Mouse (Mus musculus) CH12.LX (cell line): Measurements from ENCODE around the gene Tmem240. TPM values are rescaled to one million over a fixed set of nuclear protein-coding genes. Genes with fewer than 3 reads are reported as not detected.
A peak's percentile ranks its signal among the peaks of the same experiment; 100 is the strongest.
"Not testable (repeated sequence)": the region's sequence is repeated elsewhere in the genome, so short reads cannot be mapped to it uniquely, and the experiment has no call there.

Experiments
- DNase-seq: peaks from one replicate; pipeline ENCODE4 v3.0.0-alpha.2; 2013; ENCODE audit errors: extremely low read depth
- H3K27ac ChIP-seq: 2 replicates; pipeline ENCODE4 v1.5.1; 2012; ENCODE audit warnings: low read depth, mild to moderate bottlenecking, control low read depth, moderate library complexity; ENCODE audit not compliant: insufficient read depth
- H3K27me3 ChIP-seq: replicated peaks from 2 replicates; pipeline ENCODE3; 2012; ENCODE audit warnings: inconsistent platforms
- H3K36me3 ChIP-seq, 2 experiments: replicated peaks in 1 of 2; 2 replicates each; pipeline versions ENCODE3 to v1.6.1; 2012; ENCODE audit warnings: inconsistent platforms in 1 of 2, low read length in 1 of 2, mild to moderate bottlenecking in 1 of 2, mixed read lengths in 1 of 2, moderate library complexity in 1 of 2; ENCODE audit not compliant: control insufficient read depth in 1 of 2, insufficient read depth in 1 of 2
- H3K4me1 ChIP-seq, 2 experiments: 2 replicates each; pipeline ENCODE4 v1.6.1; 2012; ENCODE audit warnings: inconsistent platforms in 1 of 2, moderate library complexity in 1 of 2; ENCODE audit not compliant: insufficient read depth in 2 of 2, control insufficient read depth in 1 of 2
- H3K4me2 ChIP-seq: 2 replicates; pipeline ENCODE4 v1.6.1; 2012; ENCODE audit warnings: low read depth, mild to moderate bottlenecking, control low read depth; ENCODE audit not compliant: poor library complexity, insufficient read depth, severe bottlenecking
- H3K4me3 ChIP-seq, 3 experiments: fragments of 150-350 bp in 1 of 3; sonication (generic) in 1 of 3; replicated peaks in 1 of 3; 2 replicates each; pipeline versions ENCODE3 to v1.5.1; 2011 to 2012; ENCODE audit warnings: low read depth in 2 of 3, low read length in 2 of 3, mild to moderate bottlenecking in 2 of 3, moderate library complexity in 2 of 3, control low read depth in 1 of 3, improper control_type of control experiment in 1 of 3, inconsistent platforms in 1 of 3, mixed read lengths in 1 of 3; ENCODE audit not compliant: poor library complexity in 1 of 3
- H3K79me2 ChIP-seq: replicated peaks from 2 replicates; pipeline ENCODE4 v1.6.1; 2012; ENCODE audit warnings: mild to moderate bottlenecking, moderate library complexity; ENCODE audit not compliant: control insufficient read depth, poor library complexity, insufficient read depth, severe bottlenecking; ENCODE audit errors: extremely low read depth
- H3K9ac ChIP-seq: 2 replicates; pipeline ENCODE4 v1.6.1; 2012; ENCODE audit warnings: low read depth, mild to moderate bottlenecking, control low read depth, moderate library complexity; ENCODE audit not compliant: insufficient read depth
- H3K9me3 ChIP-seq: replicated peaks from 2 replicates; pipeline ENCODE3; 2012; ENCODE audit warnings: low read length, inconsistent platforms, mixed read lengths
- CHD1 ChIP-seq: IDR thresholded peaks from 2 replicates; pipeline ENCODE4 v1.6.1; 2012; ENCODE audit warnings: low read depth, low read length, improper control_type of control experiment, inconsistent platforms
- ELF1 ChIP-seq: IDR thresholded peaks from 2 replicates; pipeline ENCODE4 v1.6.1; 2014; ENCODE audit warnings: low read depth, mild to moderate bottlenecking, inconsistent platforms, low read length, improper control_type of control experiment
- JUN ChIP-seq: IDR thresholded peaks from 2 replicates; pipeline ENCODE4 v1.6.1; 2011; ENCODE audit warnings: low read depth, mild to moderate bottlenecking, low read length, improper control_type of control experiment, moderate library complexity; ENCODE audit not compliant: insufficient read depth
- MEF2A ChIP-seq: IDR thresholded peaks from 2 replicates; pipeline ENCODE4 v1.6.1; 2014; ENCODE audit warnings: low read depth, mild to moderate bottlenecking, inconsistent platforms, low read length, improper control_type of control experiment, borderline replicate concordance
- MYC ChIP-seq: IDR thresholded peaks from 2 replicates; pipeline ENCODE4 v1.6.1; 2011; ENCODE audit warnings: low read depth, mild to moderate bottlenecking, improper control_type of control experiment, low read length
- NELFE ChIP-seq: IDR thresholded peaks from 2 replicates; pipeline ENCODE4 v1.6.1; 2011; ENCODE audit warnings: low read depth, low read length, improper control_type of control experiment
- NRF1 ChIP-seq: IDR thresholded peaks from 2 replicates; pipeline ENCODE4 v1.6.1; 2014; ENCODE audit warnings: low read depth, mild to moderate bottlenecking, inconsistent platforms, low read length, improper control_type of control experiment, moderate library complexity
- POLR2A ChIP-seq: IDR thresholded peaks from 2 replicates; pipeline ENCODE4 v1.6.1; 2011; ENCODE audit warnings: low read depth, mild to moderate bottlenecking, improper control_type of control experiment, low read length
- POLR2AphosphoS2 ChIP-seq: IDR thresholded peaks from 2 replicates; pipeline ENCODE4 v1.6.1; 2011; ENCODE audit warnings: low read depth, low read length, improper control_type of control experiment
- TCF12 ChIP-seq: IDR thresholded peaks from 2 replicates; pipeline ENCODE4 v1.6.1; 2014; ENCODE audit warnings: low read depth, mild to moderate bottlenecking, inconsistent platforms, low read length, improper control_type of control experiment
- USF1 ChIP-seq: IDR thresholded peaks from 2 replicates; pipeline ENCODE4 v1.6.1; 2014; ENCODE audit warnings: low read depth, mild to moderate bottlenecking, inconsistent platforms, low read length, improper control_type of control experiment
- ZC3H11A ChIP-seq: IDR thresholded peaks from 2 replicates; pipeline ENCODE4 v1.6.1; 2012; ENCODE audit warnings: low read depth, mild to moderate bottlenecking, inconsistent platforms, low read length, improper control_type of control experiment
- dilution Hi-C: fragments of 300-500 bp; cut with MboI; formaldehyde crosslinking; loops from 2 replicates; pipeline ENCODE4 v1.14.3; 2020; ENCODE audit warnings: low sequenced_read_pairs; ENCODE audit not compliant: extremely low pct_unique_long_range_greater_than_20kb, extremely low pct_ligation_motif_present
- in situ Hi-C: fragments of 300-500 bp; cut with MboI; formaldehyde crosslinking; loops from 3 replicates; pipeline ENCODE4 v1.14.3; 2019; ENCODE audit warnings: low sequenced_read_pairs, low pct_ligation_motif_present, low pct_unique_long_range_greater_than_20kb, mixed read lengths
- polyA plus RNA-seq: library from polyadenylated mRNA; unstranded; fragments of >175 nt; gene quantifications from 2 replicates; pipeline ENCODE4 v1.2.1, GENCODE M21; 2012; ENCODE audit warnings: low read depth; ENCODE audit not compliant: insufficient read length
- total RNA-seq, 2 experiments: library from RNA; depleted of rRNA; stranded (reverse); fragments of 300-350 nt in 1 of 2; fragments of >200 nt in 1 of 2; gene quantifications; 2 replicates each; pipeline ENCODE4 v1.2.3; 2012 to 2014

Tmem240 gene
- total RNA-seq (2012; rRNA removed) (0.34 and 0.38 TPM in 2 replicates), total RNA-seq (2014; rRNA removed) (not detected in 2 replicates), polyA plus RNA-seq (0.11 and 0.14 TPM in 2 replicates)

DNA sequence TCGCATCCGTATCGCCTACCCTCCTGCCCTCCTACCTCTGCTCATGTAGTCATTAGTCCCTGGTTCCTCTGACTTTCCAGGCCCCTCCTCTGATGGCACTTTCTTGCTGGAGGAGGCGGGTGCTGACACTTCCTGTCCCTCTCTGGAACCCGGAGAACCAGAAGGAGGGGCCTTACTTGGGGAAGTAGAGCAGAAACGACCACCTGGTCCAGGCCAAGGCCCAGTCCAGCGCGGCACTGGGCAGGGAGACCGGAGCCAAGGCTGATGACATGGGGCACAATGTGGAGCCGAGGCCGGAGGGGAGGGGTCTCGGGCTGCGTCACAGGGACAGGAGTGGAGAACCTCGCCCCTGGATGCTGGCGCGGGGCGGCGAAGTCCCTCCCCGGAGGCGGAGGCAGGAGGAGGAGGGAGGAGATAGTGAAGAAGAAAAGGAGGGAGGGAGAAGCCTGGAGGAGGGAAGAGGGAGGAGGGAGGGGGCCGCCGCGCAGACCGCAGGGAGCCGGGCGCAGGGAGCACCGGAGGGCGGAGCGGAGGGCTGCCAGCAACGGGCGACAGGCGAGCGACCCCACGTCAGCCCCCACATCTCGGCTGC, at the start of gene Tmem240:
Tmem240 (plus strand) TSS at position 451 of the 592 bp plus-strand sequence.
- Histone ChIP-seq H3K4me1 (peaks cover 8 to 31% of the 10 kb centered on the region in 2 experiments), H3K27me3 (no peaks in the 10 kb centered on the region), H3K4me2 (peak within 1 kb of the TSS; percentile 76), H3K27ac (peak within 1 kb of the TSS; percentile 85), H3K9ac (peak within 1 kb of the TSS; percentile 85), H3K79me2 (no peaks in the 10 kb centered on the region), H3K36me3 (peaks cover 40 to 65% of the 10 kb centered on the region in 2 experiments), H3K4me3 (peak within 1 kb of the TSS; percentile 64 to 93 (median 68)), H3K9me3 (no peaks in the 10 kb centered on the region)
- DNase-seq, result peak; percentile 77
- in situ Hi-C loops, result loop anchor here (5.0 kb wide), 1 partner anchor 33 kb away; no protein-coding TSS in a partner anchor
- TF ChIP-seq NRF1 (no peak), MYC (no peak), TCF12 (peak; percentile 6; the same call in 1 of the 2 replicates), ZC3H11A (no peak), ELF1 (peak; percentile 9; the same call in 1 of the 2 replicates), POLR2AphosphoS2 (peak; percentile 89), USF1 (no peak), CHD1 (no peak), JUN (no peak), MEF2A (no peak), POLR2A (peak; percentile 55; the same call in 1 of the 2 replicates), NELFE (peak; percentile 35; the same call in 1 of the 2 replicates)
- dilution Hi-C loops, result no loop called here

DNA sequence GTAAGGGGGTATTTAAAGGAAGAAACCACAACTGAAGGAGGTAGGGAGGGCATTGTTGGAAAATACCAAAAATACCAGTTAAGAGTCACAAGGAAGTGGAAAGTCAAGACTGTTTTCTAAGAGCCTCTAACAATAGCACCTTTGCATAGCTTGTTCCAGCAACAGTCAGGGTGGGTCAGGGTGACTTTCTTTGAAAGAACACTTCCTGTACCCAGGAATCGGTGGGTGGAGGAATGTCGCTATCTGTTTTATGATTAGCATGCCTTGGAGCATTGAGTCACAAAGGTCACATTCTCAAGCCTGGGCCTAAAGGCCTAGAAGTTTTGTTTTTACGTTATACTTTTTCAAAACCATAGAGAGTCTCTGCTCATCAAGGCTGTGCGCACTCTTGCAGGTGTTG, 46.8 kb upstream of the Tmem240 start:
- H3K9ac ChIP-seq, H3K27me3 ChIP-seq, H3K9me3 ChIP-seq, H3K79me2 ChIP-seq, H3K4me3 ChIP-seq, H3K36me3 ChIP-seq, H3K4me2 ChIP-seq, H3K27ac ChIP-seq, DNase-seq, dilution Hi-C loops, in situ Hi-C loops: not testable (repeated sequence)
- H3K4me1 ChIP-seq, result peaks cover 10 to 32% of the 10 kb centered on the region in 2 experiments; a peak in 3 of 4 replicates
